Mouse (Mus musculus) liver, embryonic 14.5 days (tissue): Measurements from ENCODE around the gene Adgrl3. TPM values are rescaled to one million over a fixed set of nuclear protein-coding genes. Genes with fewer than 3 reads are reported as not detected.

ENCODE experiments used
- ATAC-seq: fragments of 200-750 bp; cut with Nextera tagmentation; 2 replicates; pipeline ENCODE4 v1.8.0; 2017; ENCODE audit warnings: moderate number of reproducible peaks, mild to moderate bottlenecking, moderate library complexity; ENCODE audit not compliant: insufficient read depth
- DNase-seq, 3 experiments: peaks; one replicate each; pipeline ENCODE4 v3.0.0-alpha.2; 2012 to 2013; ENCODE audit warnings: low read depth in 3 of 3, low spot score in 3 of 3
- H3K27ac ChIP-seq: fragments of 300-500 bp; sonication (generic); 2 replicates; pipeline ENCODE4 v1.5.1; 2014; ENCODE audit warnings: moderate library complexity, mild to moderate bottlenecking, control low read depth, inconsistent platforms
- H3K27me3 ChIP-seq: fragments of 300-500 bp; sonication (generic); 2 replicates; pipeline ENCODE4 v1.6.1; 2014; ENCODE audit warnings: mild to moderate bottlenecking, low read length, moderate library complexity; ENCODE audit not compliant: control insufficient read depth, insufficient read depth
- H3K36me3 ChIP-seq: fragments of 300-500 bp; sonication (generic); replicated peaks from 2 replicates; pipeline ENCODE4 v1.6.1; 2014; ENCODE audit warnings: low read depth; ENCODE audit not compliant: control insufficient read depth, insufficient read depth
- H3K4me1 ChIP-seq, 2 experiments: fragments of 200-500 bp in 1 of 2; fragments of 300-500 bp in 1 of 2; sonication (generic) in 1 of 2; replicated peaks; 2 replicates each; pipeline ENCODE4 v1.6.1; 2012 to 2014; ENCODE audit warnings: antibody characterized with exemption in 1 of 2, inconsistent platforms in 1 of 2, low read length in 1 of 2; ENCODE audit not compliant: control insufficient read depth in 2 of 2, insufficient read depth in 2 of 2
- H3K4me2 ChIP-seq: fragments of 300-500 bp; sonication (generic); 2 replicates; pipeline ENCODE4 v1.6.1; 2014; ENCODE audit warnings: low read depth, mild to moderate bottlenecking, control low read depth, moderate library complexity
- H3K4me3 ChIP-seq, 2 experiments: fragments of 200-500 bp in 1 of 2; fragments of 300-500 bp in 1 of 2; sonication (generic) in 1 of 2; 2 replicates each; pipeline ENCODE4 v1.5.1; 2012 to 2014; ENCODE audit warnings: low read depth in 2 of 2, low read length in 2 of 2, mild to moderate bottlenecking in 2 of 2, control low read depth in 1 of 2, inconsistent platforms in 1 of 2, moderate library complexity in 1 of 2; ENCODE audit not compliant: insufficient read depth in 1 of 2
- H3K9ac ChIP-seq: fragments of 300-500 bp; sonication (generic); replicated peaks from 2 replicates; pipeline ENCODE4 v1.6.1; 2014; ENCODE audit warnings: mild to moderate bottlenecking, control low read depth, moderate library complexity
- H3K9me3 ChIP-seq: fragments of 300-500 bp; sonication (generic); 2 replicates; pipeline ENCODE4 v1.6.1; 2016; ENCODE audit warnings: low read length, mixed read lengths; ENCODE audit not compliant: control insufficient read depth
- CTCF ChIP-seq: IDR thresholded peaks from 2 replicates; pipeline ENCODE4 v1.5.1; 2016; ENCODE audit warnings: antibody characterized with exemption, low read depth, control low read depth
- EP300 ChIP-seq: IDR thresholded peaks from 2 replicates; pipeline ENCODE4 v1.6.1; 2016; ENCODE audit warnings: antibody characterized with exemption, low read depth
- WGBS: fragments of 180-500 bp; shearing (Covaris S2); extraction: QIAGEN DNeasy Blood & Tissue Kit; methylation state at CpG from one replicate; pipeline ENCODE4 v1.1.7; 2014; ENCODE audit not compliant: insufficient replicate concordance; 5-methylcytosine and 5-hydroxymethylcytosine counted together
- polyA plus RNA-seq, 2 experiments: library from polyadenylated mRNA; depleted of rRNA in 1 of 2; stranded (reverse) in 1 of 2; unstranded in 1 of 2; fragments of >200 nt; fragmentation: Nextera tagmentation in 1 of 2; extraction: Ambion mirVana in 1 of 2; gene quantifications; 2 replicates each; pipeline versions ENCODE4 v1.2.1 to v1.2.3; 2012 to 2014

Gene Adgrl3
- polyA plus RNA-seq, 2 experiments: 0.61 to 0.63 TPM

GRCm38 (mm10) chr5:81159013-81159412 is 139.1 kb downstream of the Adgrl3 start:
- DNase-seq: no peak
- no peaks in the 10 kb centered on the region for H3K36me3 ChIP-seq
- no peak for ATAC-seq
- H3K9me3 ChIP-seq: no peaks in the 10 kb centered on the region
- H3K4me2 ChIP-seq: no peak overlapping the region
- WGBS: 74% methylated on average over 12 of the region's 12 CpGs
- no peaks in the 10 kb centered on the region for H3K4me1 ChIP-seq
- no peak overlapping the region for H3K27ac ChIP-seq
- no peak overlapping the region for H3K9ac ChIP-seq
- no peak overlapping the region for H3K4me3 ChIP-seq
- no peak for TF ChIP-seq EP300
- no peak for TF ChIP-seq CTCF
- no peaks in the 10 kb centered on the region for H3K27me3 ChIP-seq

- TF ChIP-seq CTCF: no peak
- TF ChIP-seq EP300: no peak
These were observed 140.5 kb downstream of the Adgrl3 start for GRCm38 (mm10) chr5:81160431-81160830.

GRCm38 (mm10) chr5:81188871-81189485 is 169.0 kb downstream of the Adgrl3 start:
- no peaks in the 10 kb centered on the region for H3K4me1 ChIP-seq
- DNase-seq (no peak), ATAC-seq (no peak)
- H3K4me2 ChIP-seq: no peak overlapping the region
- no peak for TF ChIP-seq CTCF
- TF ChIP-seq EP300: no peak
- no peak overlapping the region for H3K4me3 ChIP-seq
- WGBS: 48% methylated on average over 4 of the region's 4 CpGs
- H3K27me3 ChIP-seq: no peaks in the 10 kb centered on the region
- H3K36me3 ChIP-seq: no peaks in the 10 kb centered on the region
- H3K9ac ChIP-seq: no peak overlapping the region
- H3K9me3 ChIP-seq: no peaks in the 10 kb centered on the region
- no peak overlapping the region for H3K27ac ChIP-seq

More at GRCm38 (mm10) chr5:81160431-81160830, 140.5 kb downstream of the Adgrl3 start:
- H3K4me3 ChIP-seq: no peak overlapping the region
- DNase-seq (no peak), ATAC-seq (no peak)
- H3K4me1 ChIP-seq: no peaks in the 10 kb centered on the region
- H3K9me3 ChIP-seq: no peaks in the 10 kb centered on the region
- H3K27me3 ChIP-seq: no peaks in the 10 kb centered on the region
- WGBS: 66% methylated on average over 6 of the region's 6 CpGs
- H3K27ac ChIP-seq: no peak overlapping the region
- H3K4me2 ChIP-seq: no peak overlapping the region
- no peak overlapping the region for H3K9ac ChIP-seq
- no peaks in the 10 kb centered on the region for H3K36me3 ChIP-seq

GRCm38 (mm10) chr5:81200354-81200753 is 180.4 kb downstream of the Adgrl3 start:
- H3K36me3 ChIP-seq: no peaks in the 10 kb centered on the region
- H3K4me2 ChIP-seq: no peak overlapping the region
- H3K4me1 ChIP-seq: no peaks in the 10 kb centered on the region
- H3K27ac ChIP-seq: no peak overlapping the region
- no peak overlapping the region for H3K9ac ChIP-seq
- H3K9me3 ChIP-seq: no peaks in the 10 kb centered on the region
- no peak for DNase-seq
- H3K4me3 ChIP-seq: no peak overlapping the region
- H3K27me3 ChIP-seq: no peaks in the 10 kb centered on the region
- no peak for ATAC-seq
- TF ChIP-seq CTCF (no peak), EP300 (no peak)

- no peak for TF ChIP-seq CTCF
- TF ChIP-seq EP300: no peak
- no peak for DNase-seq
These were observed 181.9 kb downstream of the Adgrl3 start for GRCm38 (mm10) chr5:81201885-81202284.

More at GRCm38 (mm10) chr5:81201885-81202284, 181.9 kb downstream of the Adgrl3 start:
- H3K27me3 ChIP-seq: no peaks in the 10 kb centered on the region
- no peak overlapping the region for H3K4me3 ChIP-seq
- no peak for ATAC-seq
- 74% methylated on average over 4 of the region's 4 CpGs for WGBS
- no peaks in the 10 kb centered on the region for H3K9me3 ChIP-seq
- H3K9ac ChIP-seq: no peak overlapping the region
- no peak overlapping the region for H3K4me2 ChIP-seq
- no peak overlapping the region for H3K27ac ChIP-seq
- no peaks in the 10 kb centered on the region for H3K36me3 ChIP-seq
- no peaks in the 10 kb centered on the region for H3K4me1 ChIP-seq
